Mouse (Mus musculus) MEL-GATA-1-ER (cell line): Measurements from ENCODE around the gene Adh7.

ENCODE experiments used
- DNase-seq: peaks from one replicate; pipeline ENCODE4 v3.0.0-alpha.2; 2012; ENCODE audit warnings: low read depth; ENCODE audit errors: extremely low read depth

The Adh7 gene

DNA sequence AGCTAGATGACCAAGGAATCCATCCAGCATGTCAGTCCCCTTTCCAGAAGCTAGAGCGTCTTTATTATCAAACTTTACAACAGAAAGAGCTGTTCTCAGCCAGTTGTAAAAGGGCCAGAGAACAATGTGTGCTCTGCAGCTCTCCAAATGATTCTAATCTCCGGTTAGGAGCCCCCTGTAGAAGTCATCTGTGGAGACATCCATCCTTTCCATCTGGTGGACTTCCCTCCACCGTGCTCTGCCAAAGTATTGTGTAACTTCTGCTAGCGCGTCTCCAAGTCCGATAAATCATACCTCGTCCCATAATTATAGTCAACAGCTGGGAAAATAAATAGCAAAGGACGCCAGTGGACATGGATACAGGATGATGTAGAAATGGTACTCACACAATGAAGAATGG, 31.2 kb downstream of the Adh7 start:
- no peak for DNase-seq

DNA sequence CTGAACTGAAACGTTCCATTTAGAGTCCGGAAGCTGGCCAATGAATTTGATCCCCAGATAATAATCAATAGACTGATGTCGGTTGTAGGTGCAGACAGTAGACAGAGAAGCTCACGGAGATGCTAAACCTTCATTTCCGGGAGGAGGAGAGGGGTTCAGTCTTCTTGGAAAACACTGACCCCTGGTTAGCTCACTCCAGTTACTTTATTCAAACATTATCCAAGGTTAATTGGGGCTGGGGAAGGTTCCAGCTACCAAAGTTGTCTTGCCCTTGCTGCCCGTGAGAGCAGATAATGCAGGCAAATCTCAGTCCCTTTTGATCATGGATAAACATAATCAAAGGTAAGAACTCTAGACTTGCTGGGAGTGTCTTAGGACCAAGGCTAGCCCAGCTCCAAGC, 33.6 kb downstream of the Adh7 start:
- no peak for DNase-seq

DNA sequence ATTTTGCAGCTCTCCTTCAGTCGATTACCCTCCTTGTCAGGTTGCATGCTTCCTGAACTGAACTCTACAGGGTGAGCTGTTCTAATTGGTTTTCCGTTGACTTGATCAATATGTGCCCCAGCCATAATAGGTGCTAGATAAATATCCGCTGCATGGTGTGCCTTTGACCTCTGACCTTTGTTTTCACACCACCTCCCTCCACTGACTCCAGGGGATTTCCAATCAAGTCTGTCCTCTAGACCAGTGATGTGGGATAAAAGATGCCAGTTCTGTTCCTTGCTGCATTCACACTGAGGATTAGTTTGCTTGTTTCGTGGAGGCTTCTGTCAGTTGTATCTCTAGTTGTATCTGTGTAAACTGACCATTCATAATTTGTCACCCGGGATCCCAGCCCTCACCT, 36.6 kb downstream of the Adh7 start:
- no peak for DNase-seq

DNA sequence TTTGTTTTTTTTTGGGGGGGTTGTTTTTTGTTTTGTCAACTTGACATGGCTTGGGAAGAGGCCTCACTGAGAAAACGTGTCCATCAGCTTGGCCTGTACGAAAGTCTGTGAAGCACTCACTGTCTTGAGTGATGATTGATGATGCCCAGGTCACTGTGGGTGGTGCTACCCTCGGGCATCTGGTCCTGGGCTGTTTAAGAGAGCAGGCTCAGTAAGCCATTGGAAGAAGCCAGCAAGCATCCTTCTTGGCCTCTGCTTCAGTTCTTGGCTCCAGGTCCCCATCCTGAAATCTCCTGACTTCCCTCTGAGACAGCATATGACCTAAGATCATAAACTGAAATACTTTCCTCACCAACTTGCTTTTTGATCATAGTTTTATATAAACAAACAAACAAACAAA, 37.8 kb downstream of the Adh7 start:
- DNase-seq: no peak

DNA sequence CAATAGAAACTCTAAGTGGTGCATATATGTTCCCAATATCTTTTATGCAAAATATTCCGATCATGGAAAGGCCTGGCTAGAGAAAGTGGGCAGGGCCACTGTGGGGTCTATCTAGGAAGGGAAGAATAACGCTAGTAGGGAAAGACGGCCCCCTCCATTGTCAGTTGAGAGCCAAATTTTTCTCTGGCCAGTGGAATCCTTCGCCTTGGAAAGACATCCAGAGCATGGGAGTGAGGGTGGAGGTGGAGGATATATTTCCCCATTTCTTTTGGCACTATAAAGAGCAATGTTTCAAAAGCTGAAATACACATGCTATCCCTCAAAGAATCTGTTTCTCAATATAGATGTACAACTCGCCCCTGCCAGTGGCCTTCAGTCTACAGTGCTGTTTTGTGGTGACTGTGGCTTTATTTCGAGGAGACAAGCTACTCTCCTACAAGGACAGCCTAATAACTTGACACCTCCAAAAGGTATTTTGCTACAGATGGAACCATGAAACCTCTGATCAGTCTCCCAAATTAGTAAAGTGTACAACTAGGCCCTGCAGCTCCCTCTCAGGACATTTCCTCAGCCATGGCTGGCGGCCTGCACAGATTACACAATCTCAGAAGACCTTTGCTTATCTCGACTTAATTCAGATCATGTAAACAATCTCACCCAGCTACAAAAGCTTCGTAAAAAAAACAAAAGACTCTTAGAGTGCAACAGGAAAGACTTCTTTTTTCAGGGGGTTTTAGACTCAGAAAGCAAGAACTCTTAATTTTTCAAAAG, 38.4 kb downstream of the Adh7 start:
- no peak for DNase-seq

DNA sequence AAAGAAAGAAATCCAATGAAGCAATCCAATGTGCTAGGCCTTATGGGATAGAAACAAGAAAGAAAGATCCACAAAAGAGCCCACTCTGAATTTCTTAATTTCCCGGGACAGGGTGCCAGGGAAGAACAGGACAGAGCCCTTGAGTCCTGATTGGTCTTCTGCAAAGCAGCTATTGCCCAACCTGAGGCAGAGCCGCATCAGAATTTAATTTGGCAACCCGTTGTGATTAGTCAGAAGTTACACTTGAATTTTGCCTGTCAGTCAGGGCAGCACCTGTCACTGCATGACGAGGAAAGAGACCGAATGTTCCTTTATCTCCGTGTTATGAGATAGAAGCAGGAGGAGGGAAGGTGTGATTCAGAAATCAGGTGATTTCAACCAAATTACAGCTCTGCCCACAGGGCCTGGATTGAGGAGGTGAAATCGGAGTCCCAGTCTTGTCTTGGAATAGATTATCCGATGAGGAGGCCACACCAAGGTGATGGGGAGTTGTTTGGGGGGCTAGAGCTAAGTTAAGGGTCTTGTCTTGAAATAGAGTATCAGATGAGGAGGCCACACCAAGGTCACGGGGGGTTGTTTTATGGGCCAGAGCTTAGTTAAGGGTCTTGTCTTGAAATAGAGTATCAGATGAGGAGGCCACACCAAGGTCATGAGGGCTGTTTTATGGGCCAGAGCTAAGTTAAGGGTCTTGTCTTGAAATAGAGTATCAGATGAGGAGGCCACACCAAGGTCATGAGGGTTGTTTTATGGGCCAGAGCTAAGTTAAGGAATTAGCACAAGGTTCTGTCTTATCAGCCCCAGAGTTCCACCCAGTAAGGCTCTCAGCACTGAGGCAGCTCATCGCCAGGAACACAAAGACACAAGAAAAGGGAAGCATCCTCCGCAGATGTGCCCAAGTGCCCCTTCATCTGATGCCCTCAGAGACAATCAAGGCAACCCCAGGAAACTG, 43.4 kb downstream of the Adh7 start, which contains the start of gene Adh1:
TSS of gene Adh1 (plus strand) at position 271 of the 949 bp plus-strand sequence.
- no peak for DNase-seq

DNA sequence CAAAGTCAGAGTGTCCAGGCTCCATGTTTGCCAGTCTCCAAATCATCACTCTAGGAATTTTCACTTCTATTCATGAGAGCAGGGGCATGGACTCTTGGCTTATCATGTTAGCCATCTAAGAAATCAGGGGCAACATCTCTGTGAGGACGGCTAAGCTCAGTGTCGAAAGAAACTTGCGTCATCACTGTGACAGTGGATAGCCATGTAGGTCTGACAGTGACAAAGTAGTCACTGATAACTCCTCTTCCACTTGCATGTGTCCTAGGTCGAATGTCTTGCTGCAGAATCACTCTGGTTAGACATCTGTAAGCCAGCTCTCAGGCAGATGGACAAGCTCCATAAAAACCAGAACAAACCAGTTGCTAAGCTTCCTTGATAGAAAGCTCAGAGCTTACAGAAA, 45.0 kb downstream of the Adh7 start:
- no peak for DNase-seq

DNA sequence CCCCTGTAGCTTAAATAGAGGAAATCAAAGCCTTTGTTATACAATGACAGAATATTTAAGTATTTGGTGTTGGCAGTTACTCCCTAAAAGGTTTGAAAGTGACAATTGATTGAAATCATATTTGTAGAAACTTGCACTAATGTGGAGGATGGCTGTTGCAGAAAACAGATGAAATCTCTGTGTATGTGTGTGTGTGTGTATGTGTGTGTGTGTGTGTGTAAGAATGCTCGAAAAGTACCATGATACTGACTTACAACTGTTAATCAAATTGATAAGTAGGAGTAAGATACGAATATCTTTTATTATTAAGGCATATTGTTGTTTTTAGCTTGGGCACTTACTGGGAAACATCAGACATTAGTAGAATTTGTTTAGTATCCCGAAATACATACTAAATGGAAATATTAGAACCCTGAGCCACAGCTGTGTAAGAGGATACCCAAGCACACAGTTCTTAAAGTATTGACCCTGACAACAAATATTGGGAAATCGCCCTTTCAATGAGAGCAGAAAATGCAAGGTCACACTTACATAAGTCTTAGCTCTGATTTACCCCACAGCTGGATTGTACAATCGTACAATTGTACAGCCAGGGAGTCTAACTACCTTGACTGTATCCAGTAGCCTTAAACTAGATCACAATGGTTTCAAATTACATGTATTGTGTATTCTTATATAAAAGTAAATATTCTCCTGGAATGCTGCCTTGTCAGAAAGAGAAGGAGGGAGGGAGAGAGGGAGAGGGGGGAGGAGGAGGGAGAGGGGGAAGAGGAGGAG, 45.8 kb downstream of the Adh7 start:
- no peak for DNase-seq

DNA sequence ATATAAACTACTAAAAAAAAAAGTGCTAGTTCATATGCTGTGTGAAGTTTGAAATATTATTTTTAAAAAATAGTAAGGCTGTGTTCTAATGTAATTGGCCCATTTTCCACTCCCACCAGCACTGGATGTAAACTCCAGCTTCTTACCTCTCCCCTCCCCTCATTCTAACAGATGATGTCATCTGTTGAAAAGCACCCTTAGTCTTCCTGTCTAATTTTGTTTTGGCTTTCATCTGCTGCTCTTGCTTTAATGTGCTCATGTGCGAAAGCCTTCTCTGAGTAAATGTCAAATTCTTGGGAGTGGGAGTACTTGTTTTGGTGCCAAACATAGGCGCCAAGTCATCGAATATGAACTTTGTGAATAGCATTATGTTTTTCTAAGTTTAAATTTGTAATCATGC, 47.1 kb downstream of the Adh7 start:
- DNase-seq: no peak

DNA sequence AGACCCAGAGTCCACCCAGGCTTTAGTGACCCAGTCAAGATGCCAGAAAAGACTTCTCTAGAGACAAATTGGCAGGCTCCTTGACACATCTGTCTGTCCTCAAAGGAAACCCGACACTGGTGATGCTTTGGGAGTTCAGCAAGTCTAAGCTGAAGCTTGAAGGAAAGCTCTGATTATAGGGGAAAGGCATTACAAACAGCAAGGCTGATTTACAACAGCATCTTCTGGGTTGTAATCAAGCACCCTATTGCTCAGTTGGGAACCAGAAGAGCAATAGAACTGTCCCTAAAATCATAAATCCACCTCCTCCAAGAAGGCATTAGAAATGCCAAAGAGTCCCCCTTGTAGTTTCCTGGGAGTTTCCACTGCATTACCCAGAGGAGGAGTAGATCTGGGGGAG, 52.9 kb downstream of the Adh7 start:
- no peak for DNase-seq

DNA sequence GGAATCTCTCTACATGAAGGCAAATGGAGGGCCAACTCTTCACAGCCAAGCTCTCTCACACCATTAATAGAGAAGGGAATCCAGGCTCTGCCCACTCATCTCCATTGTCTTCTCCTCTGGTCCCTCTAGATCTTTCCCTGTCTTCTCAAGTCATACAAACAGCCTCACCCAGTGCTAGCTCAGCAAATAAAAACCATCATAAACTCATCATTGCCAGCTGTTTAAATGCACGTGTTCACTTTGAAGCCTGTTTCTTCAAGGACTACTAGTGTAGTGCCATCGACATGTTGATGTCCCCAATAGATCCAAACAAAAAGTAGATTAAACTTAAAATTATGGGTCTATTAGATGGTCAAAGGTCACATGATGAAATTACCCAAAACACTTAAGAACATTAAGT, 53.7 kb downstream of the Adh7 start:
- no peak for DNase-seq

DNA sequence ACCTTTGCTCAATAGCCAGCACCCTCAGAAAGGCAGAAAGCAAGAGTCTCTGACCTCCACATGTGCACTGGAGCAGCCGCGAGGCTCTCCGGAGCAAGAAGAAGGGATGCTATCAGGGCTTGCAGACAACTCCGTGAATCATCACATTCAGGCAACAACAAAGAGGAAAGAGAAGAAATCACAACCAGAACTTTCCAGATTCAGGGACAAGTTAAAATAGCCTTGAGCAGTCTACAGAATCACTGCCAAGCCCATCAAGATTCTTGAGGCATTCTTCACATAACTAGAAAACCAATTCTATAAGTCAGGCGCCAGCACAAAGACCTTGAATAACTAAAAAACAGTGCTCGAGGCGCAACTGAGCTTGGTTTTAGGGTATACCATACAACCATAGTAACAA, 55.5 kb downstream of the Adh7 start:
- no peak for DNase-seq

DNA sequence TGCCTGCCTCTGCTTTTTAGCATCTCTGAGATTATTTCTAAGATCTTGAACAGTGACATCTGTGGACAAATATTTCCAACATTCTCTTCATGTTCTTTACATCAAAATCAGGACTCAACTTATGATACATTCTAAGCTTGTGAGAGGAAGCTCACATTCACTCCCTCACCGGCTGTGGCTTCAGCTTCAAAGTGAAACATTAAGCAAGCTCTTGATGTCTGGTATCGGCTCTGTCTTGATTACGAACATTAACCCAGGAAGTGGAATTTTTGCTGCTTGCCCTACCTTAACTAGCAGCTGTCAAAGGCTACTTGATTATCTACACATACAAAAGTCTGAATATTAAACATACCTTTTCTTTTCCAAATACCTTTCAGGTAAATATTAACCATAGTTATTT, 57.5 kb downstream of the Adh7 start:
- DNase-seq: no peak

DNA sequence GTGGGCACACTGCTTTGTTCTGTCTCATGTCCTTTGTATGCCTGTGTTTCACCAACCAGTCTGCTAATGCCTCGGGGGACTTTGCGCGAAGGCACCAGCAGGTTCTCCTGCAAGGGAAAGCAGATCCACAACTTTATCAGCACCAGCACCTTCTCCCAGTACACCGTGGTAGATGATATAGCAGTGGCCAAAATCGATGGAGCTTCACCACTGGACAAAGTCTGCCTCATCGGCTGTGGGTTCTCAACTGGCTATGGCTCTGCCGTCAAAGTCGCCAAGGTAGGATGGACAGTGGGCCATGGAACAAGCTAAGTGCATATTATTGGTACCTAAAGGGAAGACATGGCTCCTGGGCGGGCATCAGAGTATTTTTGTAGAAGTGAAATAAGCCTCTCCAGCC, 65.0 kb downstream of the Adh7 start:
- no peak for DNase-seq
